Mouse (Mus musculus) stomach, postnatal 0 days (tissue): ENCODE data around the gene Fanca.

Experiments used
- CTCF ChIP-seq: IDR thresholded peaks from 2 replicates; pipeline ENCODE4 v1.5.1; 2016; ENCODE audit warnings: antibody characterized with exemption, low read depth, mild to moderate bottlenecking, moderate library complexity
- EP300 ChIP-seq: optimal IDR thresholded peaks from 2 replicates; pipeline ENCODE3; 2016; ENCODE audit warnings: antibody characterized with exemption

GRCm38 (mm10) chr8:123345856-123346255 is 27.5 kb upstream of the Fanca start:
- TF ChIP-seq CTCF (no peak), EP300 (no peak)
